Mouse (Mus musculus): ENCODE data around the gene Klhl3.

GRCm38 (mm10) chr13:57982904-57983303 lies 130.5 kb downstream of the Klhl3 start:
- no peak for TF ChIP-seq CTCF (IDR thresholded peaks at IDR 0.05; ENCODE audit: control insufficient read depth, insufficient read depth, low read length)
- TF ChIP-seq POLR2A (IDR thresholded peaks at IDR 0.05; ENCODE audit: borderline replicate concordance, control insufficient read depth, low read depth, low read length) = no peak
